Mouse (Mus musculus) cerebellum, adult 2 months (tissue): ENCODE results near the gene Gm10837.

Experiments
- CTCF ChIP-seq: fragments of 200-500 bp; IDR thresholded peaks from 2 replicates; pipeline ENCODE4 v1.5.1; 2011; ENCODE audit warnings: low read depth, mild to moderate bottlenecking, control low read depth, low read length, moderate library complexity, borderline replicate concordance; ENCODE audit not compliant: insufficient read depth
- POLR2A ChIP-seq: fragments of 200-500 bp; IDR thresholded peaks from 2 replicates; pipeline ENCODE4 v1.6.1; 2011; ENCODE audit warnings: low read length, control low read depth, borderline replicate concordance; ENCODE audit not compliant: insufficient read depth

DNA sequence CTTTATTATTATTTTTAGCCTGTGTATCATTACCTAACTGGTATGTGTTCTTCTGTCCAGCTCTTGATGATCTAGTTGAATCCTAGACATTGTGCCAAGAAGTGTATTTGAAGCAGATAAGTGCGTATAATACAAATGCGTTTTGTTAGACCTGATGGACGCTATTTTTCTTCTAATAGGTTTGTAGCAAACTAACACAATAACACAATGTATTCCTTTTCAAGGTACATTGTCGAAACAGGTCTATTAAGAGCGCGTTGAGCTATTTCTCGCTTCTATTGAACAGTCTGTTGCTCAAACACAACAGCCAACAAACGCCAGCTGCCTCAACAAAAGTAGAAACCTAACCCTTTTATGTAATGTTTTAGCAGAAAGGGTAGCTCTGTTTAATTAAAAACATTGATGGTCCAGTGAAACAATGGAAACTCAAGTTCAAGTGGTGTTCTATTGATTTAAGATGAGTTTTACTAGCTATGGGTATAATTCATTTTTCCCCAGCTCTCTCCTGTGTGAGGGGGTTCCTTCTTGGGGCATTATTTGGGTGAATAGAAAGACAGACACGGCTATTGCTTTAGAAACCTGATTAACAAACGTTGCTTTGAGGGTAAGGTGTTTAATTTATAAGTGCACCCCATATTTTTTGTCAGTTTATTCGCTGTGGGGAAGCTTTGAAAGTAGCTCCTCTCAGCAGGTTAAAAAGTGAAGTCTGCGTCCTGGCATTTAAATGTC, 536 bp upstream of the Gm10837 start:
- TF ChIP-seq CTCF, result no peak
- TF ChIP-seq POLR2A, result no peak
